Mouse (Mus musculus) liver, embryonic 14.5 days (tissue): ENCODE data around the gene Hsd17b3.

Experiments
- CTCF ChIP-seq: IDR thresholded peaks from 2 replicates; pipeline ENCODE4 v1.5.1; 2016; ENCODE audit warnings: antibody characterized with exemption, low read depth, control low read depth
- EP300 ChIP-seq: IDR thresholded peaks from 2 replicates; pipeline ENCODE4 v1.6.1; 2016; ENCODE audit warnings: antibody characterized with exemption, low read depth

GRCm38 (mm10) chr13:64117442-64117841 is 28.4 kb upstream of the Hsd17b3 start:
- TF ChIP-seq CTCF (peak; percentile 48), EP300 (no peak)
